Mouse (Mus musculus) limb, embryonic 12.5 days (tissue): ENCODE measurements at regions not wholly inside any gene's neighbourhood (a gene's known extent, or its start where the extent isn't known, plus 50 kb on each side); places are given as distances from the start of the nearest gene placed in this dataset.

Experiments used
- ATAC-seq: fragments of 200-750 bp; cut with Nextera tagmentation; 2 replicates; pipeline ENCODE4 v1.8.0; 2017; ENCODE audit warnings: low read depth, moderate TSS enrichment; ENCODE audit not compliant: insufficient number of reproducible peaks, insufficient read depth, low FRiP score, low TSS enrichment
- H3K27ac ChIP-seq: fragments of 300-500 bp; sonication (generic); 2 replicates; pipeline ENCODE4 v1.5.1; 2016; ENCODE audit warnings: mild to moderate bottlenecking, moderate library complexity
- H3K27me3 ChIP-seq: fragments of 300-500 bp; sonication (generic); 2 replicates; pipeline ENCODE4 v1.6.1; 2016; ENCODE audit warnings: mild to moderate bottlenecking, moderate library complexity
- H3K36me3 ChIP-seq: fragments of 300-500 bp; sonication (generic); 2 replicates; pipeline ENCODE4 v1.6.1; 2016; ENCODE audit warnings: mild to moderate bottlenecking, moderate library complexity
- H3K4me1 ChIP-seq: fragments of 300-500 bp; sonication (generic); replicated peaks from 2 replicates; pipeline ENCODE4 v1.6.1; 2016
- H3K4me2 ChIP-seq: fragments of 300-500 bp; sonication (generic); 2 replicates; pipeline ENCODE4 v1.6.1; 2016; ENCODE audit warnings: mild to moderate bottlenecking, moderate library complexity
- H3K4me3 ChIP-seq: fragments of 300-500 bp; sonication (generic); replicated peaks from 2 replicates; pipeline ENCODE4 v1.5.1; 2016; ENCODE audit warnings: mild to moderate bottlenecking
- H3K9ac ChIP-seq: fragments of 300-500 bp; sonication (generic); replicated peaks from 2 replicates; pipeline ENCODE4 v1.6.1; 2016; ENCODE audit warnings: mild to moderate bottlenecking, moderate library complexity
- H3K9me3 ChIP-seq: fragments of 300-500 bp; sonication (generic); 2 replicates; pipeline ENCODE4 v1.6.1; 2016; ENCODE audit warnings: mild to moderate bottlenecking, moderate library complexity
- WGBS: fragments of 180-500 bp; shearing (Covaris S2); methylation state at CpG from one replicate; pipeline ENCODE4 v1.1.7; 2016; 5-methylcytosine and 5-hydroxymethylcytosine counted together

DNA sequence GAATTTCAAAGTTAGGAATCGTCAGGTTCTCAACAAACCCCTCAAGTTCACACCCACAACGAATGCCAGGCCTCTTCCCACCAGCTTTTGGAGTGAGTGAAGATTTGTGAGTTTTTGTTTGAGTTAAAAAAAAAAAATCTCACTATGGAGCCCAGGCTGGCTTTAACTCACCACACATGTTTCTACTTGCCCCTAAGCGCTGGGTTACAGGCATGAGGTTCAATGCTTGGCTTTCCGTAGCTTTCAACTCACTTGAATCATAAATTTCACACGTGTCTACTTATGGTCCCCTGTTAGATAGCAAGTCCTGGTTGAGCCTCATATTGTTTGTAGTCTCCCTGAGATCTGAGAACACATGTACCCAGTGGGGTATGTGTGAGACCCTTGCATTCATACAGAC, 122.8 kb upstream of the Efna5 start:
- Histone ChIP-seq H3K4me1 (peaks cover 27% of the 10 kb centered on the region), H3K27ac (no peak overlapping the region), H3K4me3 (no peak overlapping the region), H3K27me3 (no peaks in the 10 kb centered on the region), H3K9me3 (no peaks in the 10 kb centered on the region), H3K9ac (no peak overlapping the region), H3K4me2 (no peak overlapping the region), H3K36me3 (no peaks in the 10 kb centered on the region)
- 21% methylated on average over 5 of the region's 5 CpGs for WGBS
- ATAC-seq: peak; percentile 52; the same call in 1 of the 2 replicates

DNA sequence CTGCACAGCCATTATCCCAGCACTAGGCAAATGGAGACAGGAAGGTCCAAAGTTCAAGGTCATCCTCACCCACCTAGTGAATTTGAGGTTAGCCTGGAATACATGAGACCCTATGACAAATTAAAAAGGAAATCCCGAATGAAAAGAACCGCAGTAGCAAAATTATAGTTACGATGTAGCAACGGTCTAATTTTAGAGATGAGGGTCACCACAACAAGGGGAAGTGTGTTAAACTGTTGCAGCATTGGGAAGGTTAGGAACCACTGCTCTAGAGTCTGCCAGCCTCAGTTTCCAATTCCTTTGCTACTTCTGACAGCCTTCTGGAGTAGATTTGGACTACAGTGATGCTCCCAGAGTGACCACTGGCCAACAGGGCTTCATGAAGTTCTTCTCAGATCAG, 121.6 kb upstream of the Efna5 start:
- Histone ChIP-seq H3K9ac (no peak overlapping the region), H3K4me2 (no peak overlapping the region), H3K9me3 (no peaks in the 10 kb centered on the region), H3K27me3 (no peaks in the 10 kb centered on the region), H3K27ac (no peak overlapping the region), H3K4me3 (no peak overlapping the region), H3K36me3 (no peaks in the 10 kb centered on the region), H3K4me1 (peaks cover 15% of the 10 kb centered on the region)
- 93% methylated on average over 4 of the region's 4 CpGs for WGBS
- no peak for ATAC-seq

DNA sequence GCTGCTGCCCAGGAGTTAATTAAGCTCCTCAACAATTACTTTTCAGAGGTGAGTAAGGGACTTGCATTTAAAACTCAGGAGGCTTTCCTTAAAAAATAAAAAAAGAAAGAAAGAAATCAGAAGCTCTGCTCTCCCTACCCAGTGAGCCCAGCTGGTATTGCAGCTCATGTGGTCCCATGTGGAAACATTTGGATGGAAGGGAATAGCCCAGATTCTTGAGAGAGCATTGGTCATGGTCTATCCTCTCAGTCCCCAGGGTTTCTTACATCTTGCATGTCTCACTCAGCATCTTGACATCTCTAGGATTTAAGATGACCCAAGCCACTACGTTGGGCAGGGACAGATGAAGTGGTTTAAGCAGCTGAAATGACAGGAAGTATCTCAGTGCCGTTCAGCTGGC, 120.8 kb upstream of the Efna5 start:
- peaks cover 15% of the 10 kb centered on the region for H3K4me1 ChIP-seq
- H3K27ac ChIP-seq: no peak overlapping the region
- ATAC-seq: no peak
- H3K9ac ChIP-seq: no peak overlapping the region
- no peak overlapping the region for H3K4me2 ChIP-seq
- H3K4me3 ChIP-seq: no peak overlapping the region
- WGBS: 63% methylated on average over 2 of the region's 2 CpGs
- H3K36me3 ChIP-seq: no peaks in the 10 kb centered on the region
- no peaks in the 10 kb centered on the region for H3K27me3 ChIP-seq
- H3K9me3 ChIP-seq: no peaks in the 10 kb centered on the region

DNA sequence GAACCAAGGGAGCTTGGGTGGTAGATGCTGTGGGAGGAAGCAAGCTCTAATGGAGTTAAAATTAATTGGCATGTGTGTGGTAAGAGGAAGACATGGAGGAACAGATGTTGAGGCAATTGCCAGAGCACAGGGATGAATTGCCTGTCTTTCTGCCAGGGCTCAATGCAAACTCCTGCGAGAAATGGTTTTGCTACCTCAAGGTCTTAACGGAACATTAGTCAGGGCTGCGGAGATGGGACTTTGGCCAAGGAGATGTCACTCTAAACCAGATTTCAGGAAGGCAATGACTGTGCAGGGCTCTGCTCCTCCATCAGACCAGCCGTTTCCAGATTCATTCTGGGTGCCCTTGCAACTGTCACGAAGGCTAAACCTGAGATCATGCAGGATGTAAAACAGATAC, 116.6 kb upstream of the Efna5 start:
- no peaks in the 10 kb centered on the region for H3K27me3 ChIP-seq
- H3K4me3 ChIP-seq: no peak overlapping the region
- H3K4me1 ChIP-seq: no peaks in the 10 kb centered on the region
- no peak for ATAC-seq
- H3K27ac ChIP-seq: no peak overlapping the region
- no peaks in the 10 kb centered on the region for H3K36me3 ChIP-seq
- no peak overlapping the region for H3K4me2 ChIP-seq
- WGBS: 75% methylated on average over 5 of the region's 5 CpGs
- H3K9ac ChIP-seq: no peak overlapping the region
- no peaks in the 10 kb centered on the region for H3K9me3 ChIP-seq

DNA sequence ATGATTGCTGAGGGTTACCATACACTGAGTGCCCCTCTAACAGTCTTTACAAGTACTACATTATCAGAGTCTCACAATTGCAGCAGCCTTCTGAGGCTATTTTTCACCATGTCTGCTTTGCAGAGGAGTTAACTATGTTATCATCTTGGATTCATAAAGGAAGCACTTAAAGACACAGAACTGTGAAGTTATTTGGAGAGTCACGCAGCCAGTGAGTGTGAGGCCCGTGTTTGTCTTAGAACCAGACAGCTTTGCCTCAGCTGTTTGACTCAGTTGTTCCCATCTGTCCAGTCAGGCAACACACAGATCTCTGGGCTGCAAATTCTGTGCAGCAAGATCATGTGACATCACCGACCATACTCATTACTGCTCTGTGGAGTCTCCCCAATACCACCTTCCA, 114.2 kb upstream of the Efna5 start:
- H3K36me3 ChIP-seq: no peaks in the 10 kb centered on the region
- 76% methylated on average over 3 of the region's 3 CpGs for WGBS

DNA sequence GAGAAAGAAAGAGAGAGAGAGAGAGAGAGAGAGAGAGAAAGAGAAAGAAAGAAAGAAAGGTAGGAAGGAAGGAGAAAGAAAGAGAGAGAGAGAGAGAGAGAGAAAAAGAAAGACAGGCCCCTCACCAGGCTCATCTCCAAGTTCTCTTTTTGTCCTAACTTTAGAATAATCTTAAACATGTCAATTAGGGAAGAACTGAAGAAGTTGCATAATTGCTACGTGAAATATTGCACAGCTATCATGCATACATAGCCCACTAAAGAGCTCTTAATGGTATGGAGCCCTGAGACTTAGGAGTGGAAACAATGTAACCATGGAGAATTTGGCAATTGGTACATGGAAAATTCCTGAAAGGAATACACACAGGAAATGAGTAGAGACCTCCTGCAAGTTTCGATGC, 111.9 kb upstream of the Efna5 start:
- Histone ChIP-seq H3K36me3 (no peaks in the 10 kb centered on the region), H3K9me3 (no peaks in the 10 kb centered on the region)
- 97% methylated on average over 2 of the region's 2 CpGs for WGBS

More for the DNA sequence above, 114.2 kb upstream of the Efna5 start:
- H3K9me3 ChIP-seq: no peaks in the 10 kb centered on the region
- no peaks in the 10 kb centered on the region for H3K4me1 ChIP-seq
- H3K27ac ChIP-seq: no peak overlapping the region
- H3K4me2 ChIP-seq: no peak overlapping the region
- H3K27me3 ChIP-seq: no peaks in the 10 kb centered on the region
- no peak for ATAC-seq
- H3K9ac ChIP-seq: no peak overlapping the region
- no peak overlapping the region for H3K4me3 ChIP-seq

DNA sequence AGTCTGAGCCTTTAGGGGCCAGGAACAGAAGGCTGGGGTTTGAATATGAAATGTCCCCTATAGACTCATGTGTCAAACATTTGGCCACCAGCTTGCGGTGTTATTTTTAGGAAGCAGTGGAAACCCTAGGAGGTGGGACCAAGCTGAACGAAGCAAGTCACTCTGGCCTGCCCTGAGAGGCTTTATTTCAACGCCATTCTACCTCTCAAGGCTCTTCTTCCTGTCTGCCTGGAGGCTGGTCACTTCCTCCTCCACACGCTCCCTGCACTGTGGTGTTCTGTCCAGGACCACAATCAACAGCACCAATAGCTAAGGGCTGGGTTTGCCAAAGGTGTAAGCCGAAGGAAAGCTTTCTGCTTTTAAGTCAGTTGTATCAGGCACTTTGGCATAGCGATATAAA, 105.2 kb upstream of the Efna5 start:
- ATAC-seq: no peak
- H3K9ac ChIP-seq: no peak overlapping the region
- H3K9me3 ChIP-seq: no peaks in the 10 kb centered on the region
- no peak overlapping the region for H3K4me3 ChIP-seq
- H3K27ac ChIP-seq: no peak overlapping the region
- H3K4me2 ChIP-seq: no peak overlapping the region
- H3K27me3 ChIP-seq: no peaks in the 10 kb centered on the region
- 63% methylated on average over 6 of the region's 6 CpGs for WGBS
- H3K36me3 ChIP-seq: no peaks in the 10 kb centered on the region
- no peaks in the 10 kb centered on the region; the same call in 1 of the 2 replicates for H3K4me1 ChIP-seq

More for the DNA sequence above, 111.9 kb upstream of the Efna5 start:
- no peak for ATAC-seq
- H3K4me2 ChIP-seq: no peak overlapping the region
- H3K9ac ChIP-seq: no peak overlapping the region
- no peaks in the 10 kb centered on the region for H3K27me3 ChIP-seq
- H3K4me1 ChIP-seq: no peaks in the 10 kb centered on the region
- no peak overlapping the region for H3K27ac ChIP-seq
- no peak overlapping the region for H3K4me3 ChIP-seq

DNA sequence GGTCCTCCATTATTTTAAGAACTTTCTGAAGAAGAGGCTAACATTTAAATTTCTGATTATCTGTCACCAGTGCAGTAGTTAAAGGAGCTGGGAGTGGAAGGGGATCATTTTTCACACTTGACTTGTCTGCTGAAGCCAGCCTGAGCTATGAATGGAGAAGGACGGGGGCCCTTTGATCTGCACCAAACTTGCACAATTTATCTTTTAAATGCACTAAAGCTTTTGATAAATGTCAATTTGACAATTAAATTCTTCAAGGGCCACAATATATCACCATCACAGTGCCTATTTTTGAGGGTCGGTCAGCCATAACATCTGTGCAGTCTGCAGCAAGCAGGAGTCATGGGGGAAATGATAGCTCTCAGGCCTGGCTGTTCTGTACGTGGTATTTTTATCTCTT, 99.2 kb upstream of the Efna5 start:
- Histone ChIP-seq H3K9me3 (no peaks in the 10 kb centered on the region), H3K36me3 (no peaks in the 10 kb centered on the region), H3K4me1 (peaks cover 5% of the 10 kb centered on the region; the same call in 1 of the 2 replicates), H3K4me3 (no peak overlapping the region), H3K27me3 (no peaks in the 10 kb centered on the region), H3K4me2 (no peak overlapping the region), H3K9ac (no peak overlapping the region), H3K27ac (no peak overlapping the region)
- 38% methylated on average over 3 of the region's 3 CpGs for WGBS
- no peak for ATAC-seq

DNA sequence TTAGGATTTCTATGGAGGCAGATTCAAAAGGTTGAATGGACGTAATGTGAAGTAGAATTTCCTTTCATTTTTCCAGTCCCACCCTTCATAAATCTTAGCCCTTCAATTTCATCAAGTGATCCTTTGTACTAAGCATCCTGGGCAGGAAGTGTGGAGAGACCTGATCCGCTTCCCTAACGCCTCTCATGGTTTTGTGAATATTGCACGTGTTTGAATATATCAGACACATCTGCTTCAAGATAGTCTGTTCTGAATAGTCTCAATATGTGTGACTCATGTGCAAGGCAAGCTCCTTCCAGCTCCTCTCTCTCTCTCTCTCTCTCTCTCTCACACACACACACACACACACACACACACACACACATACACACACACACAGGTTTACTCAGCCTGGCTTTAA, 96.4 kb upstream of the Efna5 start:
- no peaks in the 10 kb centered on the region for H3K27me3 ChIP-seq
- H3K9me3 ChIP-seq: 0 out of 2 replicates have a peak, but pooled peaks cover 3% of the 10 kb centered on the region
- ATAC-seq: no peak
- H3K4me3 ChIP-seq: no peak overlapping the region
- no peak overlapping the region for H3K27ac ChIP-seq
- H3K4me2 ChIP-seq: no peak overlapping the region
- H3K36me3 ChIP-seq: no peaks in the 10 kb centered on the region
- 65% methylated on average over 4 of the region's 4 CpGs for WGBS
- H3K9ac ChIP-seq: no peak overlapping the region
- 0 out of 2 replicates have a peak, but pooled peaks cover 5% of the 10 kb centered on the region for H3K4me1 ChIP-seq

DNA sequence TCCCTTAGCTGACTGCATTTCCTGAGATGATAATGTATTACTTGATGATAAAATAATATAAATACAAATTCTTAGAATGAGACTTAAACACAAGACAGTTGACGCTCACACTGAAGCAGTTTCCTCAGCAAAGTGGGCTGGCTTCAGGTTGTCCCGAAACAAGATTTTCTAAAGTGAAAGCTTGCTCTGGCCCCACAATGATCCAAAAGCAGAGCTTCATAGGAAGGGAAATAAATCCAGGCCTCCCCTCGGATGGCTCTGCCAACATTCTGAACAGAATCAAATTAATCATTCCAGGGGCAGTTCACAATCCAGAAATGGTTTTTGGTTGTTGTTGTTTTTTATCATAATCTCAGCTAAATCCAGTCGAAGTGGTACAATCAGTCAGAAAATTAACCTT, 96.0 kb upstream of the Efna5 start:
- Histone ChIP-seq H3K4me1 (0 out of 2 replicates have a peak, but pooled peaks cover 5% of the 10 kb centered on the region), H3K27ac (no peak overlapping the region), H3K36me3 (no peaks in the 10 kb centered on the region), H3K27me3 (no peaks in the 10 kb centered on the region), H3K9me3 (0 out of 2 replicates have a peak, but pooled peaks cover 7% of the 10 kb centered on the region), H3K4me3 (no peak overlapping the region), H3K4me2 (no peak overlapping the region), H3K9ac (no peak overlapping the region)
- ATAC-seq: no peak
- 74% methylated on average over 4 of the region's 4 CpGs for WGBS

DNA sequence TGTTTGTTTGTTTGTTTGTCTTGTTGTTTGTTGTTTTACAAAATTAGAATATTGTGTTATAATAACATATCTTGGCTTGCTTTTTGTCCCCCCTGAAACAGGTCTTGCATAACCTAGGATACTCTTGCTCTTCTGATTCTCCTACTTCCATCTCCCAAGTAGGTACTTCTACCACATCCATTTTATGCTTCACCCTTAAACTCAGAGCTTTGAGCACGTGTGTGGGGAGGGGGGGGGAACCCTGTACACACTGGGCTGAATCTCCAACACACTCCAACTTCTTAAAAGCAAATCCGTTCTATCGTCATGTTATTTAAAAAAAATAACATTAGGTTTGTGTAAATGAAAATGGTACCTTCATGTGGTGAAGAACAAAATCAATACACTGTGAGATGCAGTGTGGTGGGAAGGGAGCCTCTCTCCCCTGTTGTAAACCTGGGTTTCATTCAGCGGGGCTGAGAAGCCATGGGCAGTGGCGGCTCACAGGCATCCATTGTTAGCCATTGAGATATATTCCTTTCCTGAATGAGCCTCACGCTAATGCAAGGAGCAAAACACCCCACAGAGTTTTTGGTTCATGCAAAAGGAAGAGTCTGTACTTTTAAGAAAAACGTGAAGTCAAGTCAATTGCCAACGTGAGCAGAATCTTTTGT, 93.6 kb upstream of the Efna5 start:
- Histone ChIP-seq H3K4me1 (0 out of 2 replicates have a peak, but pooled peaks cover 5% of the 10 kb centered on the region), H3K36me3 (no peaks in the 10 kb centered on the region), H3K9ac (no peak overlapping the region), H3K27me3 (no peaks in the 10 kb centered on the region), H3K4me3 (no peak overlapping the region), H3K9me3 (0 out of 2 replicates have a peak, but pooled peaks cover 14% of the 10 kb centered on the region), H3K27ac (no peak overlapping the region), H3K4me2 (no peak overlapping the region)
- no peak for ATAC-seq
- 79% methylated on average over 8 of the region's 8 CpGs for WGBS

DNA sequence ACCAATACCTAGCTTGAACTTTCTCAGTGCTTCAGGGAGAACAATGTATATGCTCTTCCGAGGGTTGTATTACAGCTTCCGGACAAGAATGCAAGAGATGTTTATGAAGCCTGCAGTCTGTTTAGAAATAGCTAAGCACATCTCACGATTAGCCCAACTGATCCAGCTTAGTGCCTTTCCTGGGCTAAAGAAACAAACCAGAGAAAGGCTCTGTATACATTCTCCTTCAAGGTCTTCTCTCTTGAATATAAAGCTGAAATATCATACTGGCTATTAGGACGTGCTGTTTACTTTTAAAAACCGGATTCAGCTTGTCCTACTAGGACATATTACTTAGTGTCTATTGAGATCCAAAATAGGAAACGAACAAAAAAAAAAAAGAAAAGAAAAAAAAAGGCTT, 87.9 kb upstream of the Efna5 start:
- no peak for ATAC-seq
- H3K4me2 ChIP-seq: no peak overlapping the region
- no peak overlapping the region for H3K9ac ChIP-seq
- 0 out of 2 replicates have a peak, but pooled peaks cover 14% of the 10 kb centered on the region for H3K9me3 ChIP-seq
- H3K27me3 ChIP-seq: no peaks in the 10 kb centered on the region
- H3K36me3 ChIP-seq: no peaks in the 10 kb centered on the region
- 72% methylated on average over 6 of the region's 6 CpGs for WGBS
- no peak overlapping the region for H3K4me3 ChIP-seq
- H3K27ac ChIP-seq: no peak overlapping the region
- H3K4me1 ChIP-seq: no peaks in the 10 kb centered on the region
